Mouse (Mus musculus): Measurements from ENCODE around the gene Rab25. TPM values are rescaled to one million over a fixed set of nuclear protein-coding genes. Genes with fewer than 3 reads are reported as not detected.
A peak's percentile ranks its signal among the peaks of the same experiment; 100 is the strongest.

The Rab25 gene
- polyA plus RNA-seq, 1 experiment from 2014 or later = 0.41 TPM

DNA sequence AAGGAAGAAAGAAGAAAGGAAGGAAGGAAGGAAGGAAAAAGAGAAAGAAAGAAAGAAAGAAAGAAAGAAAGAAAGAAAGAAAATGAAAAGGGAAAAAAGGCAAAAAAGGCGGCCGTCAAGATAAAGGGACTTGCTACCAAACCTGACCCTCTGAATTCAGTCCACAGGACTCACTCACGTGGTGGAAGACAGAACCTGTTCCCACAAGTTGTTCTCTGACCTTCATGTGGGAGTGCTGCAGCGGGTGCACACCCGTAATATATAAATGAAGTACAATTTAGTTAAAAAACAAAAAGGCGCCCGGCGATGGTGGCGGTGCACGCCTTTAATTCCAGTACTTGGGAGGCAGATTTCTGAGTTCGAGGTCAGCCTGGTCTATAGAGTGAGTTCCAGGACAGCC is 19.5 kb downstream of the Rab25 start:
- no peak for ATAC-seq (replicated peaks)
- H3K4me1 ChIP-seq = peaks cover 52% of the 10 kb centered on the region
- peak overlapping the region; percentile 65; the same call in 1 of the 2 replicates for H3K4me3 ChIP-seq
- H3K9ac ChIP-seq = no peak overlapping the region
- H3K27me3 ChIP-seq (replicated peaks) = no peaks in the 10 kb centered on the region
- no peak overlapping the region for H3K27ac ChIP-seq
- no peaks in the 10 kb centered on the region; the same call in 1 of the 2 replicates for H3K36me3 ChIP-seq (replicated peaks)
- 79% methylated on average over 11 of the region's 11 CpGs for WGBS
- H3K9me3 ChIP-seq = no peaks in the 10 kb centered on the region
- H3K4me2 ChIP-seq = peak overlapping the region; percentile 83

DNA sequence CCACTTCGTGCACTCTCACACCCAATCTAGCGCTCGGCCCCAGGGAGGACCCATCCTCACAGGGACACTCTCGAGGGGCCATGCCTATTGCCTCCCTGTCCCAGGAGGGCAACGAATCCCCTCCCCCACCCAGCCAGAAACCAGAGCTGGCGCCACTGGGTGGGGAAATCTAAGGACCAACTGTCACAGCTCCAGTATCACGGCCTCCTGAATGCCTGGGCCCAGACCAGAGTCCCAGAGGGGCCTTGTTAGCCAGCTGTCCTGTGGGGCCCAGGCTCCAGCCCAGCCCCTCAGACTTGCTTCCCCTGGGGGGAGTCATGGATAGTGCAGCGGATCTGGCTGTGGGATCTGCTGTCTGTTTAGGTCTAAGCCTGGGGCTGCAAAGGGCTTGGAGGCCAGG is 20.5 kb downstream of the Rab25 start:
- no peak for ATAC-seq (replicated peaks)
- Histone ChIP-seq H3K4me2 (peak overlapping the region; percentile 83), H3K4me3 (peak overlapping the region; percentile 11; the same call in 1 of the 2 replicates), H3K9me3 (no peaks in the 10 kb centered on the region), H3K27me3 (replicated peaks) (no peaks in the 10 kb centered on the region), H3K9ac (peak overlapping the region; percentile 3; the same call in 1 of the 2 replicates), H3K27ac (peak overlapping the region; percentile 2; the same call in 1 of the 2 replicates), H3K36me3 (replicated peaks) (no peaks in the 10 kb centered on the region; the same call in 1 of the 2 replicates), H3K4me1 (peaks cover 52% of the 10 kb centered on the region)
- WGBS = 23% methylated on average over 8 of the region's 8 CpGs

DNA sequence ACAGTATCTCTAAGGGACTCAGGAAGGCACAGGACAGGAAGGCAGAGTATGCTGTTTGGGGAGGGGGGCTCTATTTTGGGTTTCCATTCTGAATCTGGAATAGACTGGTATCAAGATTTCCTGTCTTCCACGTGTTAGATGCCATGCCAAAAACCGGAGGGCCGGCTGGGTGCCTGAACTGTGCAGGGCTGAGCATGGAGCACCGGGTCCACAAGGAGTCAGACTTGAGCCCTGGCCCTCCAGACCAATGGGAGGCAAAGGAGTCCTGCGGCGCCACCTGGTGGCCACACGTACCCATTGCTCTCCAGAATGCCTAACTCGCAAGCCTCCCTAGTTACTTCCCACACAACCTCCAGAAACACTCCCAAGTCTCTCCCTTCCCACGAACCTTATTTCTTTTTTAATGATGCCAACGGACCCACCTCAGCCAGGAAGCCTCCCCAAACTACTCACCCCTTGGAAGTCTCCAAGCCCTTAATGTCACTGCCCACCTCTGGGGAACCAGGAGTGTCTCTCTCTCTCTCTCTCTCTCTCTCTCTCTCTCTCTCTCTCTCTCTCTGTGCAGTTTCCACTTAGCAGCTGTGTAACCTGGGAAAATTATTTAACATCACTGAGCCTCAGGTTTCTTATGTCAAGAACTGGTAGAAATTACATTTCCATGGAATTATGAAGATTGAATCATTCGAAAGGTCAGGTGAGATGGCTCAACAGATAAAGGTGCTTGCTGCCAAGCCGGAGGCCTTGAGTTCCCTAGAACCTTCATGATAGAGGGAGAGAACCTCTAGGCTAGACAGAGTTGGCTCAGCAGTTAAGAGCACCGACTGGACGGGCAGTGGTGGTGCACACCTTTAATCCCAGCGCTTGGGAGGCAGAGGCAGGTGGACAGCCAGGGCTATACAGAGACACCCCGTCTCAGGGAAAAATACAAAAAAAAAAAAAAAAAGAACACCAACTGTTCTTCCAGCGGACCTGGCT is 21.7 kb downstream of the Rab25 start:
- Histone ChIP-seq H3K4me2 (peak overlapping the region; percentile 29), H3K27ac (peak overlapping the region; percentile 35; the same call in 1 of the 2 replicates), H3K36me3 (replicated peaks) (no peaks in the 10 kb centered on the region; the same call in 1 of the 2 replicates), H3K9ac (0 out of 2 replicates have a peak overlapping the region, but pooled peaks have one; percentile 11), H3K9me3 (no peaks in the 10 kb centered on the region), H3K27me3 (replicated peaks) (no peaks in the 10 kb centered on the region), H3K4me1 (peaks cover 52% of the 10 kb centered on the region), H3K4me3 (peak overlapping the region; percentile 7; the same call in 1 of the 2 replicates)
- ATAC-seq (replicated peaks) = peak; percentile 71
- WGBS = 35% methylated on average over 17 of the region's 17 CpGs

DNA sequence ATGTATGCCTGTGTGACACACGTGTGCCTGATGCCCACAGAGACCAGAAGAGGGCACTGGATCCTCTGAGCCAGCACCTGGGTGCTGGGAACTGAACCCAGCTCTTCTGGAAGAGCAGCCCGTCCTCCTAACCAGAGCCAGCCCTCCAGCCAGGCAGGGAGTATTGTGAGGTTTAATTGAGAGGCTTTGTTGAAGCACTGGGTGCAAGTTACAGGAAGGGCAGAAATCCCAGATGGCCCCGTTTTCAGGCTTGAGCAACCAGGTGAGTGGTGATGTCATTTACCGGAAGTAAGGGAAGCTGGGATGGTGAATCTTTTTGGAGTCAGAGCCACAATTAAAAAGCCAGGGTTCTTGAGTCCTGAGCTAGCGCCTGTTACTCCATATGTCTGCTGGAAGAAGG is 23.1 kb downstream of the Rab25 start:
- no peaks in the 10 kb centered on the region for H3K9me3 ChIP-seq
- no peak overlapping the region for H3K9ac ChIP-seq
- peaks cover 45% of the 10 kb centered on the region for H3K4me1 ChIP-seq
- 87% methylated on average over 5 of the region's 5 CpGs for WGBS
- no peaks in the 10 kb centered on the region for H3K27me3 ChIP-seq (replicated peaks)
- no peak overlapping the region for H3K4me3 ChIP-seq
- H3K36me3 ChIP-seq (replicated peaks) = no peaks in the 10 kb centered on the region; the same call in 1 of the 2 replicates
- H3K4me2 ChIP-seq = no peak overlapping the region
- ATAC-seq (replicated peaks) = no peak
- no peak overlapping the region for H3K27ac ChIP-seq

DNA sequence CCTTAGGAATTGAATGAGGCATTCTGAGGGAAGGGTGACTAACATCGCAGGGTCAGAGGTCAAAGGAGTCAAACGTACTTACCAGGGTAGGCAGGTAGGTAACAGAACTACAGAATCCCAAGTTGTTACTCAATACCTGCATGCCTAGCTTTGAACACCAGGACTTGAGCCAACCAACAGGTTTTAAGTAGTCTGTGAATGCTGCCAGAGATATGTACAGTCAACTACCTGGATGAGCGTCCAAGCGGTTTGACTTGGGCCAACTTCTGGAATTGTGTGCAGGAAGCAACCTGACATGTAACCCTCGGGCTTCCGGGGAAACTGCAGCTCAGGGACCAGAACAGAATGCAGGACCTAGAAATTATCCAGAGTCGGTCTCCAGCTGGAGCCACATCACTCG is 25.1 kb downstream of the Rab25 start:
- Histone ChIP-seq H3K36me3 (replicated peaks) (no peaks in the 10 kb centered on the region; the same call in 1 of the 2 replicates), H3K9ac (no peak overlapping the region), H3K27ac (no peak overlapping the region), H3K4me3 (no peak overlapping the region), H3K27me3 (replicated peaks) (no peaks in the 10 kb centered on the region), H3K9me3 (no peaks in the 10 kb centered on the region), H3K4me2 (no peak overlapping the region), H3K4me1 (peaks cover 26% of the 10 kb centered on the region)
- WGBS = 89% methylated on average over 8 of the region's 8 CpGs
- ATAC-seq (replicated peaks) = no peak

DNA sequence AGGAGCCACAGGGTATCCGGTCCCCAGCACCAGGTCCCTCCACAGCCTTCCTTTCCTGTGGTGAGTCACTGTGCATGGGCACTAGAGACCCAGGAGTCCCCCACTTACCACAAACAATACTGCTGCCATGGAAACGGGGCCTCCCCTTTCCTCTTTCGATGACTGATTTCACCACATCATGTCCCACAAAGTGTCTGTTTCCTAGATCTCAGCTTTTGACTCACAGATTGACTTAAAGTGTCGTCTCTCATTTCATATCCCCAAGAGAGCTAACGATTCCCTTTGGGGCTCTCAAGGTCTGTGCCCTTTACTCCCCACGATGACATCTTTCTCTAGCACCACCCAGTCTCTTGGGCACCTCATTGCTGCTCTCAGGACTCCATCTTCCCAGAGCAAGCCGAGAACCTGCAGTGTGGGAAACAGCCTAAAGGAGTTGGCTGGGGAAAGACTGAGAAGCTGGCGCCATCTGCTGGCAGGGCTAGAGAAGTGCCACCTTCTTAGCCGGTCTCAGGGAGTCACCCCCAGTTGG is 26.2 kb downstream of the Rab25 start:
- H3K4me2 ChIP-seq = no peak overlapping the region
- no peak overlapping the region for H3K9ac ChIP-seq
- no peak overlapping the region for H3K27ac ChIP-seq
- H3K36me3 ChIP-seq (replicated peaks) = no peaks in the 10 kb centered on the region; the same call in 1 of the 2 replicates
- WGBS = 35% methylated on average over 9 of the region's 9 CpGs
- ATAC-seq (replicated peaks) = peak; percentile 31; the same call in 1 of the 2 replicates
- no peak overlapping the region for H3K4me3 ChIP-seq
- H3K27me3 ChIP-seq (replicated peaks) = no peaks in the 10 kb centered on the region
- H3K9me3 ChIP-seq = no peaks in the 10 kb centered on the region
- peaks cover 15% of the 10 kb centered on the region for H3K4me1 ChIP-seq

DNA sequence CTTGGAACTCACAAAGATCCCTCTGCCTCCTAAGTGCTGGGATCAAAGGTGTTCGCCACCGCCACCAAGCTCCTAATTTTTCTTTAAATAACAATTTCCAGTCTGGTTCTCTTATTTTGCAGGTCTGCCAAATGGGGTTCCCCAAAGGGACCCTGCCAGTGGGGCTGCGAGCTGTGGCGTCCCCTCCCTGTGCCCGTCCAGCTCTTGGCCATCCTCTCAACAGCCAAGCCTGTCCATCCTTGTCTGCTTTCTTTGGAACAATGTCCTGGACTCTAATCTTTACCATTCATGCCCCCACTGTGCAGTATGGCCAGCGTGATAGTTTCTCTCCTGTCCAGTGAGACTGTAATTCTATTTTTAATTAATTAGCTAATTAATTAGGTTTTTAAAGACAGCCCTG is 26.9 kb downstream of the Rab25 start:
- H3K36me3 ChIP-seq (replicated peaks) = no peaks in the 10 kb centered on the region; the same call in 1 of the 2 replicates
- no peak overlapping the region for H3K4me3 ChIP-seq
- H3K27me3 ChIP-seq (replicated peaks) = no peaks in the 10 kb centered on the region
- H3K4me1 ChIP-seq = peaks cover 8% of the 10 kb centered on the region
- WGBS = 92% methylated on average over 6 of the region's 6 CpGs
- no peak overlapping the region for H3K9ac ChIP-seq
- H3K4me2 ChIP-seq = no peak overlapping the region
- no peak for ATAC-seq (replicated peaks)
- no peak overlapping the region for H3K27ac ChIP-seq
- H3K9me3 ChIP-seq = no peaks in the 10 kb centered on the region

DNA sequence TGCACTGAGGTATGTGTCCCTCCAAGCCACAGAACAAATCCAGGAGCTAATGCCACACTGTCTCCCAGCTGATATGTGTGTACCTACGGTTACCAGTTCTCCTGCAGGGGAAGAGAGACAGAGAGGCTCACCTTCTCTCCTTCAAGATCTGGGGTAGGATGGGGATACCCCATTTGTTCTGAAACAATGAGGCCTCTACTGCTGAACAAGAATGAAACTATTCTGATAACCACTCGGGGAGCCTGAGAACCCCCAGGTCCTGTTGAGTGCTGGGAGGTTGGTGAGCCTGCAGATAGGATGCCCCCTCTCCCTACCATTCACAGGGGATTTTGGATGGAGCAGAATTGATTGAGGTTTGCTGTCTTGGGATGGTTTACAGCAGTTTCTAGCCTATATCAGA is 28.0 kb downstream of the Rab25 start:
- no peak for ATAC-seq (replicated peaks)
- Histone ChIP-seq H3K4me2 (no peak overlapping the region), H3K36me3 (replicated peaks) (no peaks in the 10 kb centered on the region; the same call in 1 of the 2 replicates), H3K9ac (no peak overlapping the region), H3K4me1 (no peaks in the 10 kb centered on the region), H3K27ac (no peak overlapping the region), H3K27me3 (replicated peaks) (no peaks in the 10 kb centered on the region), H3K9me3 (no peaks in the 10 kb centered on the region), H3K4me3 (no peak overlapping the region)
- WGBS = 75% methylated on average over 2 of the region's 2 CpGs

DNA sequence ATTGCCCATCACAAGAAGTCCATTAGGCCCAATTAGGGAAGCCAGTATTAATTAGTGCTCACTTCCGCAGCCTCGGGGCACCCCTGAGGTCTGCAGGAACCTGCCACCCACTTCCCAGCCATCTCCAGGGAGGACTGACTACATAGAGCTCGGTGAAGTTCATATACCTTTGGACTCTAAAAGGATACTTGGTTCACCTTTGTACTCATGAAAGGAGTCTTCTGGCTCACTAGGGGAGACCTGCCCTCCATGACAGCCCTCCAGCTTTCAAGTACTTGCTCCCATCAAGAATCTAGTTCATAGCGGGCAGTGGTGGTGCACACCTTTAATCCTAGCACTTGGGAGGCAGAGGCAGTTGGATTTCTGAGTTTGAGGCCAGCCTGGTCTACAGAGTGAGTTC is 29.7 kb downstream of the Rab25 start:
- Histone ChIP-seq H3K4me1 (peaks cover 1% of the 10 kb centered on the region; the same call in 1 of the 2 replicates), H3K9me3 (no peaks in the 10 kb centered on the region), H3K27me3 (replicated peaks) (no peaks in the 10 kb centered on the region), H3K27ac (no peak overlapping the region), H3K36me3 (replicated peaks) (no peaks in the 10 kb centered on the region), H3K4me3 (no peak overlapping the region), H3K4me2 (no peak overlapping the region), H3K9ac (no peak overlapping the region)
- 89% methylated on average over 4 of the region's 4 CpGs for WGBS
- no peak for ATAC-seq (replicated peaks)

DNA sequence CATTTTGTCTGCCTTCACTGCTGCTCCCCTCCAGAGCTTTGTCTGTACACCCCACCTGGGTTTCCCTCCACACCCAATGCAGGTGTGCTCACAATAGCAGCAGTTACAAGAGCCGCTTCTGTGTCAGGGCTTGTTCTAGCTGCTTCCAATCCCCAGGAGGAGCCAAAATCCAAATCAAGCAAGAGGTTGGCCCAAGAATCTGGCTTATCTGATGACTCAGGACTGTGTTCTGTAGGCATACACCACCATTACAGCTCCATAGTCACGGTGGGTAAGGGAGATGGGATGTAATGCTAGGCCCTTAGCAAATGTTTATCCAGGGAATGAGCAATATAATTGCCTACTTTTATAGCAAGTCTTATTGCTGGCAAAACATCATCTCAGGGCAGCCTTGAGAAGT is 31.7 kb downstream of the Rab25 start:
- 85% methylated on average over 2 of the region's 2 CpGs for WGBS
- H3K27me3 ChIP-seq (replicated peaks) = no peaks in the 10 kb centered on the region
- no peak for ATAC-seq (replicated peaks)
- peaks cover 12% of the 10 kb centered on the region; the same call in 1 of the 2 replicates for H3K4me1 ChIP-seq
- no peaks in the 10 kb centered on the region for H3K9me3 ChIP-seq
- no peak overlapping the region for H3K4me2 ChIP-seq
- H3K36me3 ChIP-seq (replicated peaks) = no peaks in the 10 kb centered on the region
- H3K27ac ChIP-seq = no peak overlapping the region
- H3K9ac ChIP-seq = no peak overlapping the region
- H3K4me3 ChIP-seq = no peak overlapping the region

DNA sequence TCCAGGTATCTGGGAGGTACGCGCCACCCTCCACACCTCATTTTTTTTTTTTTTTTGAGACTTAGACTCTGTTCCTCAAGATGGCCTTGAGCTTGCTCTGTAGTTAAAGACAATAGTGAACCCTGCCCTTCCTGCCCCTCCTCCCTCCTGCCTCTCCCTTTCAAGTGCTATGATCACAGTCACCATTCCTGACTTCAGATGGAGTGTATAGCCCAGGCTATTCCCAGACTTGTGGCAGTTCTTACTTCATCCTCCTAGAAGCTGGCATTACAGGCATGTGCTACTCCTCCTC is 33.1 kb downstream of the Rab25 start:
- Histone ChIP-seq H3K36me3 (replicated peaks) (no peaks in the 10 kb centered on the region), H3K9me3 (no peaks in the 10 kb centered on the region), H3K27ac (no peak overlapping the region), H3K9ac (no peak overlapping the region), H3K4me2 (no peak overlapping the region), H3K27me3 (replicated peaks) (no peaks in the 10 kb centered on the region), H3K4me3 (no peak overlapping the region), H3K4me1 (peaks cover 21% of the 10 kb centered on the region)
- WGBS = 95% methylated on average over 2 of the region's 2 CpGs
- ATAC-seq (replicated peaks) = no peak

DNA sequence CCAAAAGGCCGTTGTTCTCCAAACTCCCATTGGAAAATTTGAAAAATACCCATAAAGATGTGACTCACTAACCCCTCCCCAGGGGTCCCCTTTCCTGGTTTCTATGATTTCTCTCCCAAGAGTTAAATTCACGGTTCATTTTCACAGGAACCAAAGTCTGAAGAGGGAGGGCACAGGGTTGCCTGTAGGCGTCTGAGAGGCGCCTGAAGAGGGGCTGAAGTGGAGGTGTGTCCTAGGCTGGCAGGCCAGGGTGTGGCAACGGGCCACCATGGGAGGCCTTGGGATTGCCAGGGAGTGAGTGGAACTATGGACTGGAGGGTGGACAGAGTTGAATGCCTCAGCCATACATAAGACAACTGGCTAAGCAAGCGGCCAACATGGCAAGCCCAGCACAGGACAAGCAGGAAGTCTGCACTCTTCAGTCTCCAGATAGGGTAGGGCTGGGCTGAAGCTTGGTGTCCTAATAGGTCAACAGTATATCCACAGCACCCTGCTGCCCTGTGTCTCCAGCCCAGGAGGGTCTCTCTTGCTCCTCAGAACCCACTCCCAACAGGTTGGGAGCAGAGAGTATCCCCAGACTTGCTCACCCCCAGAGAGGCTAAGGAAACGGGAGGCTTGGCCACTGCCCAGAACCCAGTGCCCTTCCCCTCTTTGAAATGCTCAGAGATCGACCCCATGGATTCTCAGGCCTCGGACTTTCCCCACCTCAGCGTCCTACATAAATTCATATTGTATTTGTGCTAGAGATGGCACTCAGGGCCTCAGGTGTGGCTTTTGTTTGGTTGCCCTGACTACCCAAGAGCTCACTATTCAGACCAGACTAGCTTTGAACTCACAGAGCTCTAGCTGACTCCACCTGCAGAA is 33.6 kb downstream of the Rab25 start:
- Histone ChIP-seq H3K9ac (no peak overlapping the region), H3K36me3 (replicated peaks) (no peaks in the 10 kb centered on the region), H3K27me3 (replicated peaks) (no peaks in the 10 kb centered on the region), H3K27ac (no peak overlapping the region), H3K4me3 (no peak overlapping the region), H3K4me1 (peaks cover 24% of the 10 kb centered on the region), H3K4me2 (no peak overlapping the region), H3K9me3 (no peaks in the 10 kb centered on the region)
- 85% methylated on average over 10 of the region's 10 CpGs for WGBS
- no peak for ATAC-seq (replicated peaks)
